Mouse (Mus musculus) heart, adult 2 months (tissue): ENCODE data around the gene Svs6. TPM values are rescaled to one million over a fixed set of nuclear protein-coding genes. Genes with fewer than 3 reads are reported as not detected.
"Not testable (repeated sequence)": the region's sequence is repeated elsewhere in the genome, so short reads cannot be mapped to it uniquely, and the experiment has no call there.

Experiments
- DNase-seq, 2 experiments: peaks; one replicate each; pipeline ENCODE4 v3.0.0; 2021
- H3K27ac ChIP-seq: fragments of 200-600 bp; 2 replicates; pipeline ENCODE4 v1.8.1; 2022
- H3K27me3 ChIP-seq: fragments of 200-500 bp; 2 replicates; pipeline ENCODE4 v1.6.1; 2012; ENCODE audit warnings: mild to moderate bottlenecking, low read length, inconsistent platforms, mixed read lengths; ENCODE audit not compliant: control insufficient read depth, insufficient read depth
- H3K36me3 ChIP-seq: fragments of 200-500 bp; 2 replicates; pipeline ENCODE4 v1.6.1; 2012; ENCODE audit warnings: low read length, inconsistent platforms; ENCODE audit not compliant: control insufficient read depth, insufficient read depth
- H3K4me1 ChIP-seq: fragments of 200-500 bp; 2 replicates; pipeline ENCODE4 v1.6.1; 2011; ENCODE audit warnings: low read length; ENCODE audit not compliant: control insufficient read depth, insufficient read depth
- H3K4me3 ChIP-seq: fragments of 200-600 bp; 2 replicates; pipeline ENCODE4 v1.8.1; 2022
- H3K79me2 ChIP-seq: fragments of 200-500 bp; replicated peaks from 2 replicates; pipeline ENCODE4 v1.6.1; 2012; ENCODE audit warnings: mild to moderate bottlenecking, inconsistent platforms, low read length, moderate library complexity, mixed read lengths; ENCODE audit not compliant: control insufficient read depth, insufficient read depth
- H3K9ac ChIP-seq: fragments of 200-500 bp; 2 replicates; pipeline ENCODE4 v1.6.1; 2012; ENCODE audit warnings: low read depth, mild to moderate bottlenecking, control low read depth, inconsistent platforms, low read length, mixed read lengths
- CTCF ChIP-seq: fragments of 200-600 bp; IDR thresholded peaks from 2 replicates; pipeline ENCODE4 v1.8.1; 2022; ENCODE audit warnings: antibody characterized with exemption, mild to moderate bottlenecking, moderate library complexity
- EP300 ChIP-seq: fragments of 200-500 bp; IDR thresholded peaks from 2 replicates; pipeline ENCODE4 v1.6.1; 2011; ENCODE audit warnings: low read depth, low read length, control low read depth; ENCODE audit not compliant: insufficient read depth
- POLR2A ChIP-seq: fragments of 200-500 bp; IDR thresholded peaks from 2 replicates; pipeline ENCODE4 v1.6.1; 2011; ENCODE audit warnings: mild to moderate bottlenecking, low read depth, low read length, control low read depth; ENCODE audit not compliant: insufficient read depth
- WGBS: fragments of 180-500 bp; shearing (Covaris S2); methylation state at CpG from one replicate; pipeline ENCODE4 v1.1.7; 2018; 5-methylcytosine and 5-hydroxymethylcytosine counted together
- intact Hi-C: fragments of 180-260 bp; cut with DNase I; formaldehyde crosslinking; loops from one replicate; pipeline ENCODE4 v1.15.1; 2025
- long read RNA-seq: library from polyadenylated mRNA; stranded (forward); transcript quantifications from one replicate; pipeline ENCODE4 v2.0.0, GENCODE M21; 2021
- polyA plus RNA-seq: library from polyadenylated mRNA; depleted of rRNA; stranded (reverse); fragments of >200 nt; gene quantifications from 2 replicates; pipeline ENCODE4 v1.2.3, GENCODE M21; 2012; rRNA removed
- total RNA-seq, 2 experiments: library from RNA; stranded (reverse); gene quantifications; 2 replicates each; pipeline ENCODE4 v1.2.3; 2021

The Svs6 gene
- total RNA-seq (not detected), polyA plus RNA-seq (not detected in 2 replicates)
- long read RNA-seq, result 0 reads

DNA sequence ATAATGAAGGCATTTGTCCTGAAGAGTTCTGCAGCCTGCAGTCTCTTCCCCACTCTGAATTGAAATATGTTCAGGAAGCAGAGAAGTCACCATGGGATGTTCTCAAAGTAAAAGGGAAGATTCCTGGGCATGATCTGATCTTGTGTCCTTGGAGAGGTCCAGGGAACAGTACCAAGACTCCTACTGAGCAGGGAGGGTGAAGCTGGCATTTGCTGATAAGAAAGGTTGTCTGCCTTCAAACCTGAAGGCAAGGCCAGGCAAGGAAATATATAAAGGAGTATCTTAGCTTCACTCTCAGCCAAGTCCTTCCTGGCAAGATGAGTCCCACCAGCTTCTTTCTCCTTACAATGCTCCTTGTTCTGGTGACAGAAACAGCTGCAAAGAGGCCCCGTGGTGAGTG lies at the start of gene Svs6:
Gene Svs6 (plus strand): TSS at position 301 of the 400 bp plus-strand sequence.
- H3K9ac ChIP-seq, H3K27ac ChIP-seq, H3K27me3 ChIP-seq, intact Hi-C loops, H3K79me2 ChIP-seq, H3K4me3 ChIP-seq, H3K36me3 ChIP-seq, H3K4me1 ChIP-seq, DNase-seq: not testable (repeated sequence)
- 63% methylated on average over 1 of the region's 1 CpGs for WGBS

DNA sequence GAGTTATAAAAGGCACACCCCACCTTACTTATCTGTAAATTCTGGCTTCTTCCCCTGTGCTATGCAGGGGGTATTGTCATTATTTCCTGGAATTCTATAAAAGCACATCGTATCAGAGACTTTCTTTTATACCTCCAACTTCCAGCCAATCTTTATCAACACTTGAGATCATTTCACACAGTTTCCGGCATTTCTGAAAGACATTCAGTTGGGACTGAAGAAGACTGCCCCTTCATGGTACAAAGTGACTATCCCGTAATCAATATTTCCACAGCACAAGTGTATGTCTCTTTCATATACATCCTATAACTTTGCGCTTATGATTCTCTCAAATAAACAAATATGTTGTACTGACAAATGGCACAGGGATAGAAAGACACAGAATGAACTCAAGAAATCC lies 38.2 kb upstream of the Svs6 start, which contains the start of gene Svs4:
Gene Svs4 (minus strand): TSS at position 101 of the 400 bp plus-strand sequence.
- WGBS, result 80% methylated on average over 4 of the region's 4 CpGs
- no peaks in the 10 kb centered on the region for H3K36me3 ChIP-seq
- no peak within 1 kb of the TSS for H3K9ac ChIP-seq
- no peaks in the 10 kb centered on the region for H3K79me2 ChIP-seq
- H3K4me1 ChIP-seq, result no peaks in the 10 kb centered on the region
- H3K27ac ChIP-seq, result no peak within 1 kb of the TSS
- no peak for TF ChIP-seq EP300
- TF ChIP-seq CTCF, result no peak
- TF ChIP-seq POLR2A, result no peak
- no peaks in the 10 kb centered on the region for H3K27me3 ChIP-seq
- DNase-seq, result no peak
- no peak within 1 kb of the TSS for H3K4me3 ChIP-seq
- intact Hi-C loops, result no loop called here

DNA sequence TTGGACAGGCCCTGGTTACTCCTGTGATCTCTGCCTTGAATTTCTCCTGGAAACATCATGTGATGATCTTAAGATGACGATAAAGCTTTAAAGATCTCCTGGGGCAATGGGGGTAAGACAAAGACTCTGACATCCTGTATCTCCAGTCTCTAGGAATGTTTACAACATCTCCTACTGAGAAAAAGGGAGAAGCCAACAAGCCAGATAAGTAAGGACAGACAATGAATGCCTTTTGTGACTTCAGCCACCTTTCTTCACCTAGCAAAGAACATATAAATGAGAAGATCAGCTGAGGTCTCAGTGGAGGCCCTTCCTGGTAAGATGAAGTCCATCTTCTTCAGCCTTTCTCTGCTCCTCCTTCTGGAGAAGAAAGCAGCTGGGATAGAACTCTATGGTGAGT lies 27.6 kb upstream of the Svs6 start, which contains the start of gene Svs3a:
Gene Svs3a (plus strand): TSS at position 301 of the 400 bp plus-strand sequence.
- WGBS, result 65% methylated on average over 1 of the region's 1 CpGs
- H3K27ac ChIP-seq, H3K79me2 ChIP-seq, H3K9ac ChIP-seq, DNase-seq, H3K27me3 ChIP-seq, H3K36me3 ChIP-seq, H3K4me1 ChIP-seq, H3K4me3 ChIP-seq, intact Hi-C loops: not testable (repeated sequence)

DNA sequence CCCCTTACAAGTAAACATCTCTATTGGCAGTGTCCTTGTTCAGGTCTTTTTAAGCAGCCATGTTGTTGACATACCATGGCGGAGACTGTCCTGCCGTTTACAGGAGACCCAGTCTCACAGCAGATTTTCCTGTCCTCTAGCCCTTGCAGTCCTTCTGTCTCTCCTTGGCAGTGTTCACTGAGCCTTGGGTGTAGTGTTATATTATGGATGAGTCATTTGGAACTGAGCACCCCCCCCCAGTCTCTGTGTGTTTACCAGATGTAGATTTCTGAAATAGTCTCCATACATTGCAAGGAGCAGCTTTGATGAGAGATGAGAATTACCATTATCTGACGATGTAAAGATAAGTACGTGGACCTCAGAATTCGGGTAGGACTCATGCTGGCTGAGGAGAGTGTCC lies 4.0 kb upstream of the Svs6 start:
- TF ChIP-seq CTCF (no peak), POLR2A (no peak), EP300 (no peak)
- Histone ChIP-seq H3K4me1 (no peaks in the 10 kb centered on the region), H3K79me2 (no peaks in the 10 kb centered on the region), H3K27me3 (no peaks in the 10 kb centered on the region), H3K36me3 (no peaks in the 10 kb centered on the region), H3K4me3 (no peak overlapping the region), H3K27ac (no peak overlapping the region), H3K9ac (no peak overlapping the region)
- no peak for DNase-seq
- intact Hi-C loops, result no loop called here
- WGBS, result 75% methylated on average over 5 of the region's 5 CpGs

DNA sequence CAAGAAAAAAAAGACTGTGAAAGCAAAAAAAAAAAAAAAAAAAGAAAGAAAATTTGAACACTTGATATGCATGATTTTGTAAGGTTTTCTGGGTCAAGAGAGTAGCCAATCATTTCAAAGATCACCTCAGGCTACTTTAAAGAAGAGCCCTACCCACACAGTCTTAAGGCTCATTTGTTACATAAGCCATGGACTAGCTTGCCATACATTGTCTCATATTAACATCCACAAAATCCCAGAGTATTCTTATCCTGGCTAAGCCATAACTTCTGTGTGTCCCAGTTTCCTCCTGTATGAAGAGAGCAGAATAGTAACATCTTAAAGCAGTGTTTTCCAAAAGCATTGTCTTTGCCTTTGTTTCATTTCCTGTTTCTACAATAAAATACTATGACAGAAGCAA lies 1.1 kb upstream of the Svs6 start:
- H3K4me3 ChIP-seq, H3K36me3 ChIP-seq, H3K27me3 ChIP-seq, H3K27ac ChIP-seq, H3K79me2 ChIP-seq, intact Hi-C loops, DNase-seq, H3K9ac ChIP-seq, H3K4me1 ChIP-seq: not testable (repeated sequence)

DNA sequence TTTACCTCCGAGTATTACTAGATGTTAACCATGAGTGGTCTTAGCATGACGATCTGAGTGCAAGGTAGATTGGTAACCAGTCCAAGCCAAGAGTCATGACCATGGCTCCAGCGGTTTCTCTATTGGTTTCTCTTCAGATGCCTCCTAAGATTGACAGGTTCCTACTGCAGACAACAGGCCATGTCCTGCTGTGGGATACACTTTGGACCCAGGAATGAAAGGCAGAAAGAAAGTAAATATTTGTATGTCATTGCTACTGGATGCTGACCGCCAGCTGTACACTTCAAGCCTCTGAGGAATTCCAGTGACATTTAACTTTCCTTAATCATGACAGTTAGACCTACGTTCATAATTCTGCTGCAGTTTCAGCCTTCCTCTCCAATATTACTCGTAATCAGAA lies 4.4 kb downstream of the Svs6 start:
- no peak for DNase-seq
- no peaks in the 10 kb centered on the region for H3K27me3 ChIP-seq
- no peaks in the 10 kb centered on the region for H3K4me1 ChIP-seq
- 76% methylated on average over 6 of the region's 6 CpGs for WGBS
- no peaks in the 10 kb centered on the region for H3K79me2 ChIP-seq
- H3K9ac ChIP-seq, result no peak overlapping the region
- TF ChIP-seq POLR2A, result no peak
- no peak for TF ChIP-seq CTCF
- TF ChIP-seq EP300, result no peak
- H3K4me3 ChIP-seq, result no peak overlapping the region
- H3K36me3 ChIP-seq, result no peaks in the 10 kb centered on the region
- H3K27ac ChIP-seq, result no peak overlapping the region
- intact Hi-C loops, result no loop called here

DNA sequence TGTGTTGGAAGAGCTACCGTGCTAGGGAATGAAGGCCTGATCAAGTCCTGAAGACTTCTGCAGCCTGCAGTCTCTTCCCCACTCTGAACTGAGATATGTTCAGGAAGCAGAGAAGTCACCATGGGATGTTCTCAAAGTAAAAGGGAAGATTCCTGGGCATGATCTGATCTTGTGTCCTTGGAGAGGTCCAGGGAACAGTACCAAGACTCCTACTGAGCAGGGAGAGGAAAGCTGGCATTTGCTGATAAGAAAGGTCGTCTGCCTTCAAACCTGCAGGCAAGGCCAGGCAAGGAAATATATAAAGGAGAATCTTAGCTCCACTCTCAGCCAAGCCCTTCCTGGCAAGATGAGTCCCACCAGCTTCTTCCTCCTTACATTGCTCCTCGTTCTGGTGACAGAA lies 15.9 kb downstream of the Svs6 start, which contains the start of gene Svs5:
Gene Svs5 (plus strand): TSS at position 301 of the 400 bp plus-strand sequence.
- H3K9ac ChIP-seq, H3K27ac ChIP-seq, intact Hi-C loops, H3K4me3 ChIP-seq, H3K36me3 ChIP-seq, H3K79me2 ChIP-seq, H3K4me1 ChIP-seq, DNase-seq, H3K27me3 ChIP-seq: not testable (repeated sequence)
- 47% methylated on average over 3 of the region's 3 CpGs for WGBS
